In the genomic region with DNA sequence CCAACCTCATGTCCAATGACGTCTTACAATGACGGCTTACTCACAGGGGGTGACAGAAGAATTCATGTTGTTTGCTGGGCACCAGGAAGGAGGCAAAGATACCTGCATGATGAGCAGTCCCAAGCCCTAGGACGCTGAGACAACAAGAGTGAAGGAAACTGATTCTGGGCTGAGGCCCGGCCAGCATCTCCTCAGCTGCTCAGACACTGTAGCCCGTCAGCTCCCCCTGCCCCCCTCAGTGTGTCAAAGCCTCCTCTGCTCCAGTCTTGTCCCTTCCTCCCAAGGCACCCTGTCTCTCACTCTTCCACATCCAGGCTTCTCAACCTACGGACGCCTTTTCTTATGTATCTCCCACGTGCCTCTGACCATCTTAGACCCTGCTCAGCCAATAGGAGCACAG, we compare ENCODE assay signal across 28 mouse cellular contexts. TPM values are rescaled to one million over a fixed set of nuclear protein-coding genes. Genes with fewer than 3 reads are reported as not detected.
DNase-seq lines count a peak whose midpoint lies in the region; ATAC-seq and TF ChIP-seq lines count a peak whose summit lies in the region.
"Had no signal": no experiment of that assay in that cellular context is flagged by ENCODE, and none has a peak within 500 bp of the region (broad histone marks: within the 10 kb centered on the region; RNA-seq: fewer than 3 reads in every experiment).

No protein-coding gene starts in this region.

- TF ChIP-seq POLR2A in testis, adult 2 months (IDR thresholded peaks at IDR 0.05; ENCODE audit: control insufficient read depth, low read depth, low read length), result no peak

- no peak overlapping the region for H3K4me3 ChIP-seq in forebrain, embryonic 11.5 days (ENCODE audit: low read depth, low read length)
- H3K4me3 ChIP-seq in forebrain, embryonic 15.5 days, result no peak overlapping the region
- H3K4me3 ChIP-seq in testis, adult 2 months (ENCODE audit: control insufficient read depth, low read depth, low read length), result peak overlapping the region; percentile 71
- H3K4me3 ChIP-seq: embryonic facial prominence, embryonic 13.5 days; embryonic facial prominence, embryonic 15.5 days; erythroblast, embryonic 14.5 days; forebrain, embryonic 10.5 days; forebrain, embryonic 13.5 days had no signal

- peak; percentile 47 for DNase-seq in forebrain, embryonic 11.5 days (ENCODE audit: low spot score)
- DNase-seq in testis, postnatal 14 days (ENCODE audit: low spot score), result no peak
- DNase-seq: adrenal gland, adult 8-10 months; adrenal gland, postnatal 14 days; adrenal gland, postnatal 36 days; B cell, adult 2 months; cerebellum, adult 11 months; cerebellum, adult 18-20 months; cerebellum, adult 8-10 months; cerebellum, adult 9-11 months; cerebellum, postnatal 14 days; cerebellum, postnatal 36 days; embryo, embryonic 11 days had no signal

- no peak overlapping the region for H3K27ac ChIP-seq in forebrain, embryonic 11.5 days (ENCODE audit: low read depth, low read length)
- no peak overlapping the region for H3K27ac ChIP-seq in forebrain, embryonic 15.5 days (replicated peaks)
- H3K27ac ChIP-seq in testis, adult 2 months (ENCODE audit: control insufficient read depth, insufficient read depth, low read depth, low read length), result no peak overlapping the region
- H3K27ac ChIP-seq: embryonic facial prominence, embryonic 13.5 days; embryonic facial prominence, embryonic 15.5 days; forebrain, embryonic 10.5 days; forebrain, embryonic 13.5 days had no signal

- H3K9me3 ChIP-seq in forebrain, embryonic 11.5 days (ENCODE audit: control insufficient read depth, low read length), result no peaks in the 10 kb centered on the region
- no peaks in the 10 kb centered on the region for H3K9me3 ChIP-seq in forebrain, embryonic 15.5 days
- H3K9me3 ChIP-seq: embryonic facial prominence, embryonic 13.5 days; embryonic facial prominence, embryonic 15.5 days; forebrain, embryonic 10.5 days; forebrain, embryonic 13.5 days; G1E had no signal

- 80% methylated on average over 8 of the region's 8 CpGs for WGBS in forebrain, embryonic 11.5 days
- WGBS in forebrain, embryonic 15.5 days, result 78% methylated on average over 8 of the region's 8 CpGs

- no peak for TF ChIP-seq CTCF in testis, adult 2 months (IDR thresholded peaks at IDR 0.05; ENCODE audit: control insufficient read depth, insufficient read depth, insufficient replicate concordance, low read depth, low read length)

- no peaks in the 10 kb centered on the region for H3K4me1 ChIP-seq in forebrain, embryonic 11.5 days (replicated peaks; ENCODE audit: control insufficient read depth, insufficient read depth, low read length)
- no peaks in the 10 kb centered on the region for H3K4me1 ChIP-seq in forebrain, embryonic 15.5 days
- H3K4me1 ChIP-seq in testis, adult 2 months (ENCODE audit: control insufficient read depth, insufficient read depth, low read length), result peaks cover 10% of the 10 kb centered on the region
- H3K4me1 ChIP-seq: embryonic facial prominence, embryonic 13.5 days; embryonic facial prominence, embryonic 15.5 days; forebrain, embryonic 13.5 days had no signal

- ATAC-seq in forebrain, embryonic 11.5 days (replicated peaks; ENCODE audit: low FRiP score), result no peak
- no peak for ATAC-seq in forebrain, embryonic 15.5 days (replicated peaks)
- no peak for ATAC-seq in inflammation-experienced regulatory T-cells, adult 6 months
- ATAC-seq: activated CD4-positive, CD25-positive, alpha-beta regulatory T cell, adult 4 months; CD4-positive, CD25-positive, alpha-beta regulatory T cell, adult 4 months had no signal

- no peaks in the 10 kb centered on the region for H3K36me3 ChIP-seq in forebrain, embryonic 11.5 days (ENCODE audit: control insufficient read depth, insufficient read depth, low read length)
- H3K36me3 ChIP-seq in forebrain, embryonic 15.5 days, result no peaks in the 10 kb centered on the region
- no peaks in the 10 kb centered on the region for H3K36me3 ChIP-seq in testis, adult 2 months (ENCODE audit: control insufficient read depth, insufficient read depth, low read length)
- H3K36me3 ChIP-seq: embryonic facial prominence, embryonic 13.5 days; embryonic facial prominence, embryonic 15.5 days; forebrain, embryonic 10.5 days; G1E had no signal

- no peaks in the 10 kb centered on the region for H3K27me3 ChIP-seq in forebrain, embryonic 11.5 days (ENCODE audit: control insufficient read depth, insufficient read depth, low read length)
- H3K27me3 ChIP-seq in forebrain, embryonic 15.5 days, result no peaks in the 10 kb centered on the region
- no peaks in the 10 kb centered on the region for H3K27me3 ChIP-seq in testis, adult 2 months (ENCODE audit: control insufficient read depth, insufficient read depth, low read length)
- H3K27me3 ChIP-seq: embryonic facial prominence, embryonic 13.5 days; embryonic facial prominence, embryonic 15.5 days; forebrain, embryonic 13.5 days; Patski had no signal

- no peak overlapping the region for H3K4me2 ChIP-seq in forebrain, embryonic 11.5 days (ENCODE audit: low read depth, low read length, severe bottlenecking)
- H3K4me2 ChIP-seq in forebrain, embryonic 15.5 days (replicated peaks), result no peak overlapping the region
- H3K4me2 ChIP-seq: embryonic facial prominence, embryonic 13.5 days; embryonic facial prominence, embryonic 15.5 days; forebrain, embryonic 13.5 days had no signal

- H3K9ac ChIP-seq in forebrain, embryonic 11.5 days (ENCODE audit: low read length), result no peak overlapping the region
- no peak overlapping the region for H3K9ac ChIP-seq in forebrain, embryonic 15.5 days (replicated peaks)
- H3K9ac ChIP-seq: embryonic facial prominence, embryonic 13.5 days; embryonic facial prominence, embryonic 15.5 days; forebrain, embryonic 13.5 days had no signal

RNA-seq across cellular contexts. Expression of a gene that starts 14.7 kb away (rescaled TPM):
- polyA plus RNA-seq in forebrain, embryonic 11.5 days (2014; fragmentation: Nextera tagmentation; extraction: Ambion mirVana), result not detected in 2 replicates
- polyA plus RNA-seq in forebrain, embryonic 15.5 days (2015; fragmentation: Nextera tagmentation; extraction: Ambion mirVana), result not detected in 2 replicates
- 0.91 and 1.4 TPM in 2 replicates for polyA plus RNA-seq in testis, adult 2 months (2012; rRNA removed)
- not detected for polyA plus RNA-seq in inflammation-experienced regulatory T-cells, adult 6 months (2017; shearing (Covaris generic))
- polyA plus RNA-seq: activated CD4-positive, CD25-positive, alpha-beta regulatory T cell, adult 4 months; brain, embryonic 14.5 days; CD4-positive, CD25-positive, alpha-beta regulatory T cell, adult 4 months; embryonic facial prominence, embryonic 11.5 days; embryonic facial prominence, embryonic 13.5 days; embryonic facial prominence, embryonic 15.5 days; erythroblast, embryonic 14.5 days; forebrain, embryonic 10.5 days; forebrain, embryonic 13.5 days; forebrain, embryonic 16.5 days; G1E; Patski had no signal

RNA-seq across cellular contexts. Expression of a gene that starts 31.6 kb away (rescaled TPM):
- not detected in 2 replicates for polyA plus RNA-seq in forebrain, embryonic 11.5 days (2014; fragmentation: Nextera tagmentation; extraction: Ambion mirVana)
- not detected in 2 replicates for polyA plus RNA-seq in forebrain, embryonic 15.5 days (2015; fragmentation: Nextera tagmentation; extraction: Ambion mirVana)
- 93.8 and 107 TPM in 2 replicates for polyA plus RNA-seq in testis, adult 2 months (2012; rRNA removed)
- polyA plus RNA-seq in inflammation-experienced regulatory T-cells, adult 6 months (2017; shearing (Covaris generic)), result not detected
- polyA plus RNA-seq: activated CD4-positive, CD25-positive, alpha-beta regulatory T cell, adult 4 months; brain, embryonic 14.5 days; CD4-positive, CD25-positive, alpha-beta regulatory T cell, adult 4 months; embryonic facial prominence, embryonic 11.5 days; embryonic facial prominence, embryonic 13.5 days; embryonic facial prominence, embryonic 15.5 days; erythroblast, embryonic 14.5 days; forebrain, embryonic 10.5 days; forebrain, embryonic 13.5 days; forebrain, embryonic 16.5 days; G1E; Patski had no signal

RNA-seq across cellular contexts. Expression of a gene that starts 37.9 kb away (rescaled TPM):
- polyA plus RNA-seq in forebrain, embryonic 11.5 days (2014; fragmentation: Nextera tagmentation; extraction: Ambion mirVana), result not detected in 2 replicates
- polyA plus RNA-seq in forebrain, embryonic 15.5 days (2015; fragmentation: Nextera tagmentation; extraction: Ambion mirVana), result 0.24 and 0.59 TPM in 2 replicates
- polyA plus RNA-seq in testis, adult 2 months (2012; rRNA removed), result 0.08 TPM in 1 of 2 replicates, not detected in the other
- polyA plus RNA-seq in inflammation-experienced regulatory T-cells, adult 6 months (2017; shearing (Covaris generic)), result not detected
- polyA plus RNA-seq: activated CD4-positive, CD25-positive, alpha-beta regulatory T cell, adult 4 months; CD4-positive, CD25-positive, alpha-beta regulatory T cell, adult 4 months; embryonic facial prominence, embryonic 11.5 days; erythroblast, embryonic 14.5 days; forebrain, embryonic 10.5 days; forebrain, embryonic 13.5 days; G1E; Patski had no signal

RNA-seq across cellular contexts. Expression of a gene that starts 47.7 kb away (rescaled TPM):
- not detected in 2 replicates for polyA plus RNA-seq in forebrain, embryonic 11.5 days (2014; fragmentation: Nextera tagmentation; extraction: Ambion mirVana)
- polyA plus RNA-seq in forebrain, embryonic 15.5 days (2015; fragmentation: Nextera tagmentation; extraction: Ambion mirVana), result not detected in 2 replicates
- 1.1 and 2.1 TPM in 2 replicates for polyA plus RNA-seq in testis, adult 2 months (2012; rRNA removed)
- not detected for polyA plus RNA-seq in inflammation-experienced regulatory T-cells, adult 6 months (2017; shearing (Covaris generic))
- polyA plus RNA-seq: activated CD4-positive, CD25-positive, alpha-beta regulatory T cell, adult 4 months; brain, embryonic 14.5 days; CD4-positive, CD25-positive, alpha-beta regulatory T cell, adult 4 months; embryonic facial prominence, embryonic 11.5 days; embryonic facial prominence, embryonic 13.5 days; embryonic facial prominence, embryonic 15.5 days; erythroblast, embryonic 14.5 days; forebrain, embryonic 10.5 days; forebrain, embryonic 13.5 days; forebrain, embryonic 16.5 days; G1E; Patski had no signal

RNA-seq across cellular contexts. Expression of a gene that starts 57.0 kb away (rescaled TPM):
- not detected in 2 replicates for polyA plus RNA-seq in forebrain, embryonic 11.5 days (2014; fragmentation: Nextera tagmentation; extraction: Ambion mirVana)
- polyA plus RNA-seq in forebrain, embryonic 15.5 days (2015; fragmentation: Nextera tagmentation; extraction: Ambion mirVana), result not detected in 2 replicates
- 13.8 and 14.9 TPM in 2 replicates for polyA plus RNA-seq in testis, adult 2 months (2012; rRNA removed)
- 1 to 10 TPM in 2 of 3 experiments, not detected in 1; 1.5 to 2.8 TPM for polyA plus RNA-seq in inflammation-experienced regulatory T-cells, adult 6 months (2017; shearing (Covaris generic))
- polyA plus RNA-seq: activated CD4-positive, CD25-positive, alpha-beta regulatory T cell, adult 4 months; brain, embryonic 14.5 days; CD4-positive, CD25-positive, alpha-beta regulatory T cell, adult 4 months; embryonic facial prominence, embryonic 11.5 days; embryonic facial prominence, embryonic 13.5 days; embryonic facial prominence, embryonic 15.5 days; erythroblast, embryonic 14.5 days; forebrain, embryonic 10.5 days; forebrain, embryonic 13.5 days; forebrain, embryonic 16.5 days; G1E; Patski had no signal

Comparison
In these comparisons a context has a peak if more than half of its experiments do, and no peak if none do; other contexts are left out.
1. RNA of a gene that starts 31.6 kb away (polyA plus RNA-seq): 93.8 to 107 TPM in testis, adult 2 months; not detected in forebrain, embryonic 11.5 days, not detected in forebrain, embryonic 15.5 days and not detected in inflammation-experienced regulatory T-cells, adult 6 months; every median in the first group is over 10 times any median in the second.